Mouse (Mus musculus) left cerebral cortex, adult 2 months (tissue): ENCODE measurements at regions not wholly inside any gene's neighbourhood (a gene's known extent, or its start where the extent isn't known, plus 50 kb on each side); places are given as distances from the start of the nearest gene placed in this dataset.
"Not testable (repeated sequence)": the region's sequence is repeated elsewhere in the genome, so short reads cannot be mapped to it uniquely, and the experiment has no call there.

ENCODE experiments used
- DNase-seq, 2 experiments: peaks; one replicate each; pipeline ENCODE4 v3.0.0; 2021 to 2022; ENCODE audit warnings: low spot score in 2 of 2, mixed read lengths in 1 of 2; ENCODE audit errors: extremely low spot score in 1 of 2
- H3K27ac ChIP-seq: fragments of 200-600 bp; 2 replicates; pipeline ENCODE4 v1.8.1; 2022
- H3K4me3 ChIP-seq: fragments of 200-600 bp; 2 replicates; pipeline ENCODE4 v1.8.1; 2022
- CTCF ChIP-seq: fragments of 200-600 bp; IDR thresholded peaks from 2 replicates; pipeline ENCODE4 v1.8.1; 2022; ENCODE audit warnings: antibody characterized with exemption, mild to moderate bottlenecking, moderate library complexity
- intact Hi-C: fragments of 180-260 bp; cut with DNase I; formaldehyde crosslinking; loops from one replicate; pipeline ENCODE4 v1.15.1; 2025

DNA sequence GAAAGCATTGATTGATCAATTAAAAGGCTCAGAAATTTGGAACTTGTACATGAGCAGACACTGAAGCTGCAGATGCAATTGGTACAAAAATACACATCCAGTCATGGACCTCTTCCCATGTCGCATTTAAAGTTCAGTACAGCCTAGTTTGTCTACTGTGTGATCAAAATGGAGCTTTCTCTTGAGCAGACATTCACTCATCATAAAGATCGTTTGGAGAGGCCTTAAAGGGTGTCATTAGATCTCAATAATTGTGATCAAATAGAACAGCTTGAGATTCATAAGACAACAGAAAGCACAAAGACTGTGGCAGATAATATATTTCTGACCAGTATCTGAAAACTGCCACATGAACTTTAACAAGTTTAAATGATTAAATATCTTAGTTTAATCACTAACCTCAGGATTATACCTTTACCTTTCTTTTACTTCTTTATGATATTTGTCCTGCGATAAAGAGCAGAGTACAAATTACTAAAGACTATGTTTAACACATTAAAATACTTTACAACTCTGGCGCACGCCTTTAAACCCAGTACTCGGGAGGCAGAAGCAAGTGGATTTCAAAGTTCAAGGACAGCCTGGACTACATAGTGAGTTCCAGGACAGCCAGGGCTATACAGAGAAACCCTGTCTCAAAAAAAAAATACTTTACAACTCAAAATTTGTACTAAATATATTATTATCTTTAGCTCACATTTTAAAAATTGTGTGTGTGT, 635.1 kb downstream of the Dnajb9 start:
- Histone ChIP-seq H3K4me3 (no peak overlapping the region), H3K27ac (no peak overlapping the region)
- intact Hi-C loops, result loop anchor here (5.0 kb wide), 3 partner anchors 67 to 252 kb away; no protein-coding TSS in a partner anchor
- TF ChIP-seq CTCF, result no peak
- no peak for DNase-seq

DNA sequence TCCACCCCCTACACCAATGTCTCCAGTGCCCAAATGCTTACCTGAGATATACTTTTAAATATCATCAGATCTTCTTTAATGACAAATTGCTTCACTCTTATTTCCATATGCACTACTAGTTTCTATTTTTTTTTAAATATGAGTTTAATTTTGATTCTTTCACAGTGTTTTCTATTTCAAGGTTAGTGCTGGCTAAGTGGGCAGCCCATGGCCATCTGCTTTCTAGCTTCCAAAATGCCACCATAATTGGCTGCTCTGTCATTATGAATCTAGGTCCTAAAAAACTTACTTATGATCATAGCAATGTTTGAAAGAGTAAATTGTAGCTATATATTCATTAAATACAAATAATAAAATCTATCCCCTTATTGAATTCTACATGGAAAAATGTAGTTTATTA, 636.9 kb downstream of the Dnajb9 start:
- intact Hi-C loops, result loop anchor here (5.0 kb wide), 3 partner anchors 69 to 254 kb away; no protein-coding TSS in a partner anchor
- DNase-seq, result no peak

DNA sequence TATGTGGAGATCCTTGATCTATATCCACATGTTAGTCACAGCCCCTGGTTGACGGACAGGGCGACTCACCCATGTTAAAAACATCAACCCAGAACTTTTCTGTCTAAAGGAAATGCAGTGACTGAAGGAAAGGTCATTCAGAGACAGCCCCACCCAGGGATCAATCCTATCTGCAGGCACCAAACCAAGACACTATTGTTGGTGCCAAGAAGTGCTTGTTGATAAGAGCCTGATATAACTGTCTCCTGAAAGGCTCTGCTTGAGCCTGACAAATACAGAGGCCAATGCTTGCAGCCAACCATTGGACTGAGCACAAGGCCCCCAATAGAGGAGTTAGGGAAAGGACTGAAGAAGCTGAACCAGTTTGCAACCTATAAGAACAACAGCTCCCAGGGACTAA, 682.5 kb downstream of the Dnajb9 start:
- TF ChIP-seq CTCF, result no peak
- DNase-seq, result no peak
- Histone ChIP-seq H3K27ac (no peak overlapping the region), H3K4me3 (no peak overlapping the region)
- intact Hi-C loops, result no loop called here

More for the DNA sequence above, 636.9 kb downstream of the Dnajb9 start:
- H3K4me3 ChIP-seq, result no peak overlapping the region
- H3K27ac ChIP-seq, result peak overlapping the region; percentile 45; the same call in 1 of the 2 replicates
- TF ChIP-seq CTCF, result no peak

DNA sequence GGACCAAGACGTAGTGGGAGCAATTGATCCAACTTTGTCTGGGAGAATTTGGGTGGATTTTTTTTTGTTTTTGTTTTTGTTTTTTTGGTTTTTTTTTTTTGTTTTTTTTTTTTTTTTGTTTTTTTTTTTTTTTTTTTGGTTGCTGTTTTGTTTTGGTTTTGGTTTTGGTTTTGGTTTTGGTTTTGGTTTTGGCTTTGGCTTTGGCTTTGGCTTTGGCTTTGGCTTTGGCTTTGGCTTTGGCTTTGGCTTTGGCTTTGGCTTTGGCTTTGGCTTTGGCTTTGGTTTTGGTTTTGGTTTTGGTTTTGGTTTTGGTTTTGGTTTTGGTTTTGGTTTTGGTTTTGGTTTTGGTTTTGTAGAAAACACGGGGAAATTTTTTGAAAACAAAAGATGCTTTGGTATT, 702.7 kb downstream of the Dnajb9 start:
- intact Hi-C loops, H3K4me3 ChIP-seq: not testable (repeated sequence)

DNA sequence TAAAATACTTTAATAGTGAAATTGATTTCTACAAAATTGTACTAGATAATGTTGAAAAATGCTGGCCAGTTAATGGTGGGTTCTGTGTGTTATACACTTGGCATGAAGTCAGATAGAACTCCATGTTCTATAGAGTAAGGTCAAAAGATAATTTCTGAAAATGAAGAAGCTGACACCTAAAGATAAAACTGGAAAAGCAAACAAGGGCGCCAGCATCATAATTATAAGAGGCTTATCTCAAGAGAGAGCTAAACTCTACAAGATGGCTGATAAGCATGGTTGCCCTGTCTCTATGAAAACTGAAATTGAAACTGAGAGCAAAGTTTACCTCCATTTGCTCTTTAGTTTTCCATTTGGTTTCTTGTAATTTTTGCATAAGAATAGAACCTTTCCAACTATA, 720.2 kb downstream of the Dnajb9 start:
- no peak for DNase-seq
- intact Hi-C loops, result no loop called here
- H3K4me3 ChIP-seq, result no peak overlapping the region
- no peak for TF ChIP-seq CTCF
- no peak overlapping the region for H3K27ac ChIP-seq

More for the DNA sequence above, 702.7 kb downstream of the Dnajb9 start:
- not testable (repeated sequence) for H3K27ac ChIP-seq, DNase-seq

DNA sequence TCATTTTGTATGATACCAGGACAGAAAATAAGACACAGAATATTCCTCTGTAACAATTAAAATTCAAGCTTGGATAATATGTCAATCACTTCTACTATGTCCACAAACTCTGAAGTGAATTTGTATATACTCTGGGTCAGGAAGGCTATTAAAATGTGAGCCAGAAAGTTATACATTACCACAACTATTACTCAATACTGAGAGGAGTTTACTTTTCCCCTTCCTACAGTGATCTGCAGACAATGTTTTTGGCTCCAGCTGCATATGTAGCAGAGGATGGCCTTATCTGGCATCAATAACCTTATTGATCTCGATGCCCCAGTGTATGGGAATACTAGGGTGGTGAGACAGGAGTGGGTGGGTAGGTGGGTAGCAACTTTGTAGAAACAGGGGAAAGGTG, 727.4 kb downstream of the Dnajb9 start:
- intact Hi-C loops, result no loop called here
- no peak overlapping the region for H3K27ac ChIP-seq
- TF ChIP-seq CTCF, result no peak
- no peak overlapping the region for H3K4me3 ChIP-seq
- DNase-seq, result no peak

DNA sequence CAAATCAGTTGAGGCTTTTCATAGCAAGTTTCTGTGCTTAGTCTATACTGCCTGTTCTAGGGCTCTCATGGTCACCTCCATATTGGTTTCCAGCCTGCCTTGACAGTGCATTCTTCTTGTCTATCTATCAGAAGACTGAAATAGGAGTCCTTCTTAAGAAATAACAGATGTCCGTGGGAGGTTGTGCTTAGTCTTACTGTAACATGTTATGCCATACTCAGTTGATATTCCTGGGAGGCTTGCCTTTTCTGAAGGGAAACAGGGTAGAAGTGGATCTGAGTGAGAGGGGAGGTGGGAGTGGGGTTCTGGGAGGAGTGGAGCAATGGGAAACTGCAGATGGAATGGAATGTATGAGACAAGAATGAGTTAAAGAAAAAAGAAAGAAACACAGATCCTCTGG, 747.6 kb downstream of the Dnajb9 start:
- no peak for DNase-seq
- Histone ChIP-seq H3K4me3 (no peak overlapping the region), H3K27ac (no peak overlapping the region)
- TF ChIP-seq CTCF, result no peak
- intact Hi-C loops, result no loop called here
